Mouse (Mus musculus): Measurements from ENCODE around the gene Fjx1. TPM values are rescaled to one million over a fixed set of nuclear protein-coding genes. Genes with fewer than 3 reads are reported as not detected.

Fjx1 gene
- polyA plus RNA-seq, 1 experiment from 2014 or later, result 24.8 TPM

- Histone ChIP-seq H3K4me3 (peak overlapping the region; percentile 62), H3K4me1 (peaks cover 40% of the 10 kb centered on the region), H3K9ac (peak overlapping the region; percentile 60), H3K27me3 (no peaks in the 10 kb centered on the region), H3K36me3 (no peaks in the 10 kb centered on the region), H3K27ac (peak overlapping the region; percentile 88), H3K4me2 (peak overlapping the region; percentile 91), H3K9me3 (no peaks in the 10 kb centered on the region)
- ATAC-seq (ENCODE audit: insufficient number of reproducible peaks, low FRiP score, low TSS enrichment, low read depth), result 0 out of 2 replicates have a peak, but pooled peaks have one; percentile 37
- WGBS, result under 1% methylated on average over 43 of the region's 43 CpGs
Observed at GRCm38 (mm10) chr2:102450248-102450760, 2.0 kb downstream of the Fjx1 start.

- no peak for ATAC-seq (ENCODE audit: insufficient number of reproducible peaks, low FRiP score, low TSS enrichment, low read depth)
- Histone ChIP-seq H3K27ac (peak overlapping the region; percentile 88), H3K4me2 (peak overlapping the region; percentile 91), H3K9me3 (no peaks in the 10 kb centered on the region), H3K4me3 (peak overlapping the region; percentile 62), H3K4me1 (peaks cover 40% of the 10 kb centered on the region), H3K9ac (peak overlapping the region; percentile 60), H3K27me3 (no peaks in the 10 kb centered on the region), H3K36me3 (no peaks in the 10 kb centered on the region)
- WGBS, result 1% methylated on average over 17 of the region's 17 CpGs
Observed at GRCm38 (mm10) chr2:102449630-102450247, 2.6 kb downstream of the Fjx1 start.

GRCm38 (mm10) chr2:102449056-102449455, 3.2 kb downstream of the Fjx1 start:
- H3K4me1 ChIP-seq, result peaks cover 40% of the 10 kb centered on the region
- no peak overlapping the region for H3K9ac ChIP-seq
- no peaks in the 10 kb centered on the region for H3K27me3 ChIP-seq
- H3K36me3 ChIP-seq, result no peaks in the 10 kb centered on the region
- ATAC-seq (ENCODE audit: insufficient number of reproducible peaks, low FRiP score, low TSS enrichment, low read depth), result no peak
- no peaks in the 10 kb centered on the region for H3K9me3 ChIP-seq
- 28% methylated on average over 1 of the region's 1 CpGs for WGBS
- H3K4me3 ChIP-seq, result no peak overlapping the region
- H3K4me2 ChIP-seq, result peak overlapping the region; percentile 91; the same call in 1 of the 2 replicates
- peak overlapping the region; percentile 52 for H3K27ac ChIP-seq

GRCm38 (mm10) chr2:102447831-102448230, 4.5 kb downstream of the Fjx1 start:
- H3K36me3 ChIP-seq, result no peaks in the 10 kb centered on the region
- no peaks in the 10 kb centered on the region for H3K9me3 ChIP-seq
- H3K27ac ChIP-seq, result no peak overlapping the region
- 49% methylated on average over 7 of the region's 7 CpGs for WGBS
- no peak for ATAC-seq (ENCODE audit: insufficient number of reproducible peaks, low FRiP score, low TSS enrichment, low read depth)
- H3K4me2 ChIP-seq, result no peak overlapping the region
- H3K4me3 ChIP-seq, result no peak overlapping the region
- no peaks in the 10 kb centered on the region for H3K27me3 ChIP-seq
- H3K9ac ChIP-seq, result no peak overlapping the region
- H3K4me1 ChIP-seq, result peaks cover 37% of the 10 kb centered on the region

- 71% methylated on average over 4 of the region's 4 CpGs for WGBS
- no peak for ATAC-seq (ENCODE audit: insufficient number of reproducible peaks, low FRiP score, low TSS enrichment, low read depth)
- Histone ChIP-seq H3K27me3 (no peaks in the 10 kb centered on the region), H3K9ac (no peak overlapping the region), H3K36me3 (no peaks in the 10 kb centered on the region), H3K4me2 (no peak overlapping the region), H3K4me1 (peaks cover 31% of the 10 kb centered on the region), H3K27ac (no peak overlapping the region), H3K9me3 (no peaks in the 10 kb centered on the region), H3K4me3 (no peak overlapping the region)
Observed at GRCm38 (mm10) chr2:102446851-102447250, 5.4 kb downstream of the Fjx1 start.

GRCm38 (mm10) chr2:102437357-102438030, 14.8 kb downstream of the Fjx1 start:
- Histone ChIP-seq H3K36me3 (no peaks in the 10 kb centered on the region), H3K4me1 (no peaks in the 10 kb centered on the region), H3K9me3 (no peaks in the 10 kb centered on the region), H3K4me2 (no peak overlapping the region), H3K4me3 (no peak overlapping the region), H3K27me3 (no peaks in the 10 kb centered on the region), H3K27ac (no peak overlapping the region), H3K9ac (no peak overlapping the region)
- 42% methylated on average over 8 of the region's 8 CpGs for WGBS
- ATAC-seq (ENCODE audit: insufficient number of reproducible peaks, low FRiP score, low TSS enrichment, low read depth), result no peak

GRCm38 (mm10) chr2:102433879-102434278, 18.4 kb downstream of the Fjx1 start:
- 79% methylated on average over 1 of the region's 1 CpGs for WGBS
- H3K9ac ChIP-seq, result no peak overlapping the region
- H3K4me1 ChIP-seq, result no peaks in the 10 kb centered on the region
- H3K27me3 ChIP-seq, result no peaks in the 10 kb centered on the region
- ATAC-seq (ENCODE audit: insufficient number of reproducible peaks, low FRiP score, low TSS enrichment, low read depth), result no peak
- no peaks in the 10 kb centered on the region for H3K36me3 ChIP-seq
- H3K27ac ChIP-seq, result no peak overlapping the region
- no peak overlapping the region for H3K4me2 ChIP-seq
- no peaks in the 10 kb centered on the region for H3K9me3 ChIP-seq
- H3K4me3 ChIP-seq, result no peak overlapping the region

GRCm38 (mm10) chr2:102431084-102431483, 21.2 kb downstream of the Fjx1 start:
- ATAC-seq (ENCODE audit: insufficient number of reproducible peaks, low FRiP score, low TSS enrichment, low read depth), result no peak
- no peak overlapping the region for H3K27ac ChIP-seq
- H3K9me3 ChIP-seq, result no peaks in the 10 kb centered on the region
- no peaks in the 10 kb centered on the region for H3K4me1 ChIP-seq
- no peak overlapping the region for H3K4me3 ChIP-seq
- 49% methylated on average over 4 of the region's 4 CpGs for WGBS
- no peaks in the 10 kb centered on the region for H3K27me3 ChIP-seq
- H3K9ac ChIP-seq, result no peak overlapping the region
- no peaks in the 10 kb centered on the region for H3K36me3 ChIP-seq
- no peak overlapping the region for H3K4me2 ChIP-seq

GRCm38 (mm10) chr2:102427974-102428373, 24.3 kb downstream of the Fjx1 start:
- no peak overlapping the region for H3K4me2 ChIP-seq
- H3K4me1 ChIP-seq, result no peaks in the 10 kb centered on the region
- no peaks in the 10 kb centered on the region for H3K27me3 ChIP-seq
- no peak overlapping the region for H3K4me3 ChIP-seq
- no peaks in the 10 kb centered on the region for H3K9me3 ChIP-seq
- H3K27ac ChIP-seq, result no peak overlapping the region
- ATAC-seq (ENCODE audit: insufficient number of reproducible peaks, low FRiP score, low TSS enrichment, low read depth), result no peak
- no peak overlapping the region for H3K9ac ChIP-seq
- no peaks in the 10 kb centered on the region for H3K36me3 ChIP-seq

GRCm38 (mm10) chr2:102426434-102426833, 25.9 kb downstream of the Fjx1 start:
- Histone ChIP-seq H3K4me2 (no peak overlapping the region), H3K36me3 (no peaks in the 10 kb centered on the region), H3K27me3 (no peaks in the 10 kb centered on the region), H3K4me3 (no peak overlapping the region), H3K27ac (no peak overlapping the region), H3K9ac (no peak overlapping the region), H3K4me1 (no peaks in the 10 kb centered on the region), H3K9me3 (no peaks in the 10 kb centered on the region)
- WGBS, result 47% methylated on average over 3 of the region's 3 CpGs
- no peak for ATAC-seq (ENCODE audit: insufficient number of reproducible peaks, low FRiP score, low TSS enrichment, low read depth)

- H3K9ac ChIP-seq, result no peak overlapping the region
- H3K36me3 ChIP-seq, result no peaks in the 10 kb centered on the region
- no peaks in the 10 kb centered on the region for H3K9me3 ChIP-seq
- WGBS, result 64% methylated on average over 14 of the region's 14 CpGs
- no peak for ATAC-seq (ENCODE audit: insufficient number of reproducible peaks, low FRiP score, low TSS enrichment, low read depth)
- no peak overlapping the region for H3K4me2 ChIP-seq
- H3K27ac ChIP-seq, result no peak overlapping the region
- no peaks in the 10 kb centered on the region for H3K27me3 ChIP-seq
- H3K4me3 ChIP-seq, result no peak overlapping the region
- H3K4me1 ChIP-seq, result no peaks in the 10 kb centered on the region
Observed at GRCm38 (mm10) chr2:102416149-102416743, 36.1 kb downstream of the Fjx1 start.

- Histone ChIP-seq H3K27ac (no peak overlapping the region), H3K4me2 (no peak overlapping the region), H3K36me3 (no peaks in the 10 kb centered on the region), H3K9me3 (no peaks in the 10 kb centered on the region), H3K27me3 (no peaks in the 10 kb centered on the region), H3K4me3 (no peak overlapping the region), H3K9ac (no peak overlapping the region), H3K4me1 (0 out of 2 replicates have a peak, but pooled peaks cover 4% of the 10 kb centered on the region)
- 82% methylated on average over 2 of the region's 2 CpGs for WGBS
- no peak for ATAC-seq (ENCODE audit: insufficient number of reproducible peaks, low FRiP score, low TSS enrichment, low read depth)
Observed at GRCm38 (mm10) chr2:102412738-102413137, 39.6 kb downstream of the Fjx1 start.

Measured in limb, embryonic 15.5 days (tissue).